Mouse (Mus musculus): ENCODE measurements around the gene B3gnt4.

Gene B3gnt4

GRCm38 (mm10) chr5:123528641-123529040, 18.4 kb downstream of the B3gnt4 start:
- DNase-seq = no peak

GRCm38 (mm10) chr5:123530056-123530455, 19.8 kb downstream of the B3gnt4 start:
- DNase-seq = no peak

DNA sequence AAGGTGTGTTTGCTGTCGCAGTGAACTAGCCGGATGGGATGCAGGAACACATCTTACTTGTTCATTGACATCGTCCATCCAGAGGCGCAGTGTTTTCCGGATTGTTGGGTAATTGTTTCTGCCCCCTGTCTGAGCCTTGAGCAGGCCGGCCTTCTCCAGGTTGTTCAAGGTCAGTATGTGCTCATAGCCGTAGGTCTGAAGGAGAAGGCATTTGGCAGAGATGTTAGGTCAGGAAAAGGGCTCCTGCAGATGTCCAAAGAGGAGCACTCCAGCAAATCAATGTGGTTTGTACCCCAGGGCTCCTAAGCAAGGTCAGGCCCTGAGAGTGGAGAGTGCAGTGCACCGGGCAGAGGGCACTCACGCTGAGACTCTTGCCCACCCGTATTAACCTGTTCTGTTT, 23.5 kb downstream of the B3gnt4 start:
- no peak for DNase-seq

- no peak for DNase-seq
Measured at GRCm38 (mm10) chr5:123555693-123556092, 45.4 kb downstream of the B3gnt4 start.

- DNase-seq = no peak
Measured at GRCm38 (mm10) chr5:123556451-123556850, 46.2 kb downstream of the B3gnt4 start.

GRCm38 (mm10) chr5:123559588-123559987, 49.3 kb downstream of the B3gnt4 start:
- no peak for DNase-seq

- no peak for DNase-seq
Measured at GRCm38 (mm10) chr5:123561128-123561527, 50.9 kb downstream of the B3gnt4 start.
